Mouse (Mus musculus) adrenal gland, postnatal 10 days (tissue): ENCODE measurements around the gene Tmprss6. TPM values are rescaled to one million over a fixed set of nuclear protein-coding genes. Genes with fewer than 3 reads are reported as not detected.
A peak's percentile ranks its signal among the peaks of the same experiment; 100 is the strongest.

ENCODE experiments used
- DNase-seq: peaks from one replicate; pipeline ENCODE4 v3.0.0; 2021; ENCODE audit warnings: mixed read lengths
- total RNA-seq, 2 experiments: library from RNA; stranded (reverse); gene quantifications; 2 replicates each; pipeline ENCODE4 v1.2.3; 2021

The Tmprss6 gene
- total RNA-seq, 2 experiments from 2014 or later: 24.7 to 59.5 TPM

DNA sequence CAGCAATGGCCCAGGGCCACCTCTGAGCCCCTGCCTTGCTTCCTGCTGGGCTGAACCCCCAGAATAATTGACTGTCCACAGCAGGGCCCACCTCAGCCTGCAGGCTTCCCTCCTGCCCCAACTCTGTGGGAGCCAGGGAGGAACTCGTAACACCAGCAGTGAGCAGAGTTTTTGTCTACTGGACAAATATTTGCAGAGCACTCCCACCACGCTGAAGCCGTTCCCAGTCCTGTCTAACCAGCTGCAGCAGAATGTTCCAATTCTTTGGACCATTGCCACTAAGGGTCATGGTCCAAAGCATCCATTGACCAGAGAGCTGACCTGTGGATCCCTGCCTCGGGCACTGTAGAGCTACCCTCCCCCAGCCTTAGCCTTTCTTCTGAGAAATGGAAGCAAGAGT lies 51.5 kb downstream of the Tmprss6 start:
- DNase-seq: no peak

DNA sequence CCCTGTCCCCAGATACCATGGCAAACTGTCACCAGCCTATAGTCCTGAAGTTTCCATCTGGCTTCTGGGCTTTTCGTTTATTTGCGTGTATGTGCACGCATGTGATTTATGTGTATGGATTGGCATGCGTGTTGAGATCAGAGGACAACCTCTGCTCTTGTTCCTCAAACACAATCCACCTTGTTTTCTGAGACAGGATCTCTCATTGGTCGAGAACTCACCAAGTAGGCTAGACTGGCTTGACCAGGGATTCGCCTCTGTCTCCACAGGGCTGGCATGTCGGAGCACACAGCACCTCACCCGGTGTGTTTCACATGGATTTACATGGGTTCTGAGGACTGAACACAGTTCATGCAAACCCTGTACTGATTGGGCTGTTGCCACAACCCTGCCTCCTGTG lies 54.3 kb downstream of the Tmprss6 start:
- no peak for DNase-seq

DNA sequence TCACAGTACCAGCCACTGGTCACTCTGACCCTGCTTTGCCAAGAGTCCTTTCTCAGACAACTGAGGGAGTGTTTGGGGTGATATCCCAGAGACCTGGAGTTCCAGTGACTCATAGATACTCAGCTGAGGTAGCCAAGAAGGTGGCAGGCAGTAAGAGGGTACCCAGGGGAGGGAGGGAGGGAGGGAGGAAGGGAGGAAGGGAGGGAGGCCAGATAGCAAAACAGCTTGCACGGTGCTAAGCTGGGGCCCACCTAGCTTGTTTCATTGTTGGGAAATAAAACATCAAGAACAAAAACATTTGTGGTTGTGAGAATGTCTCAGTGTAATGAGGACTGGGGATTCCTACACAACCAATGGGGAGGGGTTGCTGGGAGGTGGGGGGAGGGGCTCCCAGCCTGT lies 54.7 kb downstream of the Tmprss6 start:
- DNase-seq: no peak

DNA sequence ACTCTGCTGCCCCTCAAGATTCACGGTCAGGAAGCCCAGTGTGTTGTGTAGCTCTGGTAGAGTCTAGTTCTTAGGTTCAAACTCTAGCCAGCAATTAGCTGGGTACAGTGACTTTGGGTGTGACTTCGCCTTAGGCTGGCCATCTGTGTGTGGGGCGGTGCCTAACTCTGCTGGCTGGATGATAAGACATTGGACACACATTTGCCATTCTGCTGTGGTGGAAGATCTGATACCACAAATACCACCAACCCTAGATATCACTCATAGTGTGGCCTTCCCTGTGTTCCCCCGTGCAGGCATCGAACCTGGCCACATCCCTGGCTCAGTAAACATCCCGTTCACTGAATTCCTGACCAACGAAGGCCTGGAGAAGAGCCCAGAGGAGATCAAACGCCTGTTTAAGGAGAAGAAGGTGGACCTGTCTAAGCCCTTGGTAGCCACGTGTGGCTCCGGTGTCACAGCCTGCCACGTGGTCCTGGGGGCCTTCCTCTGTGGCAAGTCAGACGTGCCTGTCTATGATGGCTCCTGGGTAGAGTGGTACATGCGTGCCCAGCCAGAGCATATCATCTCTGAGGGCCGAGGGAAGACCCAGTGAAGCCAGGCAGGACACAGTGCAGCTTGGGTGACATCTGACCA lies 55.2 kb downstream of the Tmprss6 start:
- no peak for DNase-seq

DNA sequence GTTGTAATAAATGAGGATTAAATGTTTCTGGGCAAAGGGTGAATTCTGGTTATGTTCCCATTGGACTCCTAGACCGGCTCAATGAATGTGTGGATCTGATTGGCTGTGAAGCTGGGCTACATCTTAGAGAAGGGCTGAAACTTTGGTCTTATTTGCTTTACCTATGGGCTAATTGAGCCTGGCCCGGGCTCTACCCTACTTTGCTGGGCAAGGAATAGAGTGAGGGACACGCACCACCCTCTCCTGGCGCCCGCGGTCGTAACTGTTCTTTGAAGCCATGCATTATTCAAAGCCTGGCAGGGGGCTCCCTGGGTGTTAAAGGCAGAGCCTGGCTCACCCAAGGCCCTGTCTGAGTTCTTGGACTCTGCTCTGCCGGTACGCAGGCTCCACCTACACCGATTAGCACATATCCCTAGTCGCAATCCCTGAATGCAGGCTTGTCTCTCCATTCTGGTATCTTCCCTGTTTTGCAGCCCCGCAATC lies 58.8 kb downstream of the Tmprss6 start:
- DNase-seq: no peak

DNA sequence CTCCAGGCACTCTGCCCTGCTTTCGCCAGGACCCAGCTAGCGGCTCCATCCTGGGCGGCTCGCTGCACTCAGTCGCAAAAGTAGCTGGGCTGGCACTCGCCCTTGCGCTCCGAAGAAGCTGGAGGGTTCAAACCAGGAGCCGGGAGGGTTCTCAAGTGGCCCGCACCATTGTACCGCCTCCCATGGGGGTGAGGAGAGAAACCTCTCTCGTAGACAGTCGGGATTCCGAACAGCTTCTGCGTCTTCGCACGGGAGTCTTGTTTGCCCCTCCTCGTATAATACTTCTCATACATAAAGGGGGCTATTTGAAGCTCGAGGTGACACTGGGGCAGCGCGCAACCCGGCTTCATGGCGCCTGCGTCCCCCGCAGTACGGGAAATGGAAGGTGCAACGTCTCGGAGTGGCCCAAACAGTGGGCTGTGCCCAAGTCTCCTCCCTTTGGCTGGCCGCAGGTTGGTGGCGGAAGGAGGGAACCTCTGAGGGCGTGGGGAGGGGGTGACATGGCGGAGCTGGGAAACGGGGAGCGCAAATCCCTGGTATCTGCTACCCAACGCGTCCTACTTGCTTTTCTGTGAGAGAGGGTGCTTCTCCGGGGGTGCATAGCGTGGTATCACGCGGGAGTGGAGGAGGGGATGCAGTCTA lies 62.0 kb downstream of the Tmprss6 start, which contains the start of gene Mpst:
Gene Mpst (plus strand): TSS at position 124 of the 642 bp plus-strand sequence.
- peak; percentile 92 for DNase-seq

DNA sequence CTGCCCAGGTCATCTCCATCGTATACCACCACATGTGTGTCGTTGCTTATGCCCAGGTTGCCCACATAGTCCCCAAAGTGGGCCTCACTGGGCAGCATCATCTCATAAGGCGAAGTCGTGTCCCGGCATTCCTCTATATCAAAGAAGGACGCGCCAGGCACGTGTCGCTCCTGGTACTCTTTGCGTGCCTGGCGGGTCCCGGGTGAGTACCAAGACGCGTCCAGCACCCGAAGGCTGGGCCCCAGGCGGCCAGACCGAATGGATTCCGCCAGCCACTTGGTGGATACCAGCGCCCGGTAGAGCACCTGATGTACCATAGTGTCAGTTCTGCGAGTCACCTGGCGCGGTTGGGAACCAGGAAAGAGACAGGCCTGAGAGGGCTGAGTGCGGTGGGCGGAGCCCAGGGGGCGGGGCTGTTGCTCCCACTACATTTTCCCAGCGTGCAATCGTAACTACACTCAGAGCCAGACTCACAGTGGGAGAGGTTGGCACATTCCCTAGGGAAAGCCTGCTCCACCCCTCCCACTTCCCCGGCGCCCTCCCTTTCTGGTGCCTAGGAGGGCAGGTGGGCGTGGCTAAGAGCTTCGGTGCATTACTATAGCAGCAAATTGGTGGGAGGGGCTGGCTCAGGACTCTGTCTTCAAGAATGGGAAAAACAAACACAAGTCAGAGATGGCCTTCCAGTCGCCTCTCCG lies 62.8 kb downstream of the Tmprss6 start, which contains the start of gene Tst:
Gene Tst (minus strand): TSS at position 391 of the 695 bp plus-strand sequence.
- peak; percentile 96 for DNase-seq

DNA sequence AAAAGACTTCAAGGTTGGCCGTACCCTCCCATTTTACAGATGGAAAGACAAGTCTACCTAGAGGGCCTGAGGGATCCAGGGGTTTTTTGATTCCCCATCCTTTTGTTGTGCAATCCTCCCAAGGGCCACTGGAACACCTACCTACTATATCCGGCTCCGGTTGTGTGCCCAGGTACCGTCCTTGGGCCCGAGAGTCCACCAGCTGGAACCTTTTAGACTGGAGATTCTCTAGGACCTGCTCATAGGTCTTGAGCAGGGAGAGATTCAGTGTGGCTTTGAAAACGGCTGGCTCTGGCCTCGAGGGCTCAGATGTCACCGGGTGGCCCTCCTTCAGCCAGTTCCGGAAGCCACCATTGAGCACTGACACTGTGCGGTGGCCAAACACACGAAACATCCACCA lies 63.3 kb downstream of the Tmprss6 start:
- DNase-seq: no peak

DNA sequence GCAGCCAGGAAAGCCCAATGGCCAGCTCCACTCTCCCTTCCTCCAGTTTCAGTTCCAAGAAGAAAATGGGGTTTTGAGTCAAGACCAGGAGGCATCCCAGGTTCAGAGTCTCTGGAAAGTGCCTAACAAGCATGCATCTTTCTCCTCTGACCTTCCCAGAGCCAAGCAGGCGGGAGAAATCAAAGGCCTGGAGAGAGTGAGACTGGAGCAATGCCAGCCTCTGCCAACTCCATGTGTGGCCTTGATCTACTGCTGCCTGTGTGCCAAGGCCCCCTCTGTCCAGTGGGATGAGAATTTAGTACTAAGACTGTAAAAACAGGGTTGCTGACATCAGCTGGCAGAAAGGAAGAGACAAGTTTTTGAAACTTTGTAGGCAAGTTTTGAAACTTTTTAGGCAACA lies 64.5 kb downstream of the Tmprss6 start:
- DNase-seq: peak; percentile 91

DNA sequence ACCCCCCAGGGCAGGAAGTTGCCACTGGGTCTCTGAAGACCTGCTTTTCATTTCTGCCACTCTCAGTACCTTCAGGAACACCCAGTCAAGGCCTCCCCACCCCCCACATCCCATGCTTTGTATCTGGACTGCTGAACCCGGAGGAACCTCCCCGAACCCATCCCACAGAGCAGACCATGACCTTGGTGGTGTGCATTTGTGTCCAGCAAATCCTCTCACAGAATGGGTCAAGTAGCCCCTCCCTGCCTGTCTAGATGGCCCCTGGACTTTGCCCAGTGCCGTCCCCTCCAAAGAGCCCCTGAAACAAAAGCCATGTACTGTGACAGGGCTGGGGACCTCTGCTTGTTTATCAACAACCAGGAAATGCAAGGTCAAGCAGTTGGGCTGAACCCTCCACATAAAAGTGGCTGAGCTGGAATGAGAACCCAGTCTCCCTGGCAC lies 65.1 kb downstream of the Tmprss6 start:
- DNase-seq: peak; percentile 85

DNA sequence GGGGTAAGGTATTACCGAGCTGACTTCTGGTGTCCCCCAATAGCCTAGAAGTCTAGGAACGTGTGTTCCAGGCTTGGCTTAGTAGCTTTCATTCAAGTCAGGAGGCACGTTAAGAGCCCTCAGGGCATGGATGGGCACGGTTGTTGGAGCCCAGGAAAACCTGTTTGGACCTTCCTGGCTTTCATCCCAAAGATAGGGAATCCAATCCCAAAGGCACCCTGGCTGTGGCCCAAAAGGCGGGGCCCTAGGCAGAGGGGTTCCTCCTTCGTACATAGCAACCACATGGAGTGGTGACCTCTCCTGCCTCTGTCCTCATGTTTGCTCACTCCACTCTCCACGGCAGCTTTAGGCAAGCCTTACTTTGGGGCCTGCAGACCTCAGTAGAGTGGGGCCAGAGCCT lies 66.0 kb downstream of the Tmprss6 start:
- peak; percentile 90 for DNase-seq

DNA sequence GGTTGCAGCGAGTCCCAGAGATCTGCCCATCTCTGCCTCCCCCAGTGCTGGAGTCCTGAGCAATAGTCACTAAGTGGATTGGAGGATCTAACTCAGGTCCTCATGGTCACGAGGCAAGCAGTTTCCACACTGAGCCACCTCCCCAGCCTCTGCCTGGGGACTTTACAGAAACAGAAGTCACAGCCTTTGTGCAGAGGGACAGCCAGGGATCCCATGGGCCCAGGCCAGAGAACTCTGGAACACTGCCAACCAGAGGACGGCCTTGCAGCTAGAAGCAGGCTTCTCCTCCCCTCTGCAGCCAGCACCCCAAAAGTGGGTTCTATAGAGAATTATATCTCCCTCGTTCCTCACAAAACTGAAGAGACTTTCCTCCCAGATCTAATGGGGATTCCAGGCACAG lies 66.5 kb downstream of the Tmprss6 start:
- peak; percentile 94 for DNase-seq

DNA sequence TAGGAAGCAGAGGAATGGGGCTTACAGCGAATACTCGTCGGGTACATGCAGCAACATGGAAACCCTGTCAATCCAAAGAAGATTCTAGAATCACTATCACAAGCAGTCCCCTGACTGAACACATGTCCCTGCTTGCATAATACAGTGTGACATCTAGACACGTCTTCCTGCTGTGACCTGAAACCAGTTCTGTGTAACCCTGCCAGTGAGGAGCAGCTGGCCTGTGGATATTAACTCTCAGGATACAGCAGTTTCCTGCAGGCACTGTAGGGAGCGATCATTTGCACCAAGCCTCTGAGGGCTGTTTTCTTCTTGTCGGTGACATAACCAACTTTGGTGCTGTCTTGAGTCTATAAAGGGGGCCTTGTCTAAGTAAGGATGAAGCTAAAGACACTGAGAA lies 67.1 kb downstream of the Tmprss6 start:
- no peak for DNase-seq

DNA sequence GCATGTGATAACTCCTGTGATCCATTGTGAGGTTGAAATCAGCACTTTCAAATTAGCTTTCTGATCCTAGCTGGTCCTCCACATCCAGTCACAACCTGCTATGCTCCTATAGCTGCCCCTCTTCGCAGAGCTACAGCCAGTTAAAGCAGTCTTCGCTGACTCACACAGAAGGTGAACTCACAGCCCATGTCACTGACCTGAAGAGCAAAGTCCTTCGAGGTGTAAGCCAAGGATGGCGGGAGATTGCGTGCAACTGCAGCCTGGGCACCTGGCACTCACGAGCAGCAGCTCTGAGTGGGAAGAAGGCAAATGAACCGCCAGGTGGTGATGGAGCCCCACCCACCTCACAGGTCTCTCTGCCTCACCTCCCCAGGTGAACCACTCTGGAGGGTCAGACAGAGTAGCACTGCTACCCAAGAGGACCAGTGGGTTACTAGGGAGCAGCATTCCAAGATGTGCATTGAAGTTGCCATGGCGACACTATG lies 72.9 kb downstream of the Tmprss6 start, which contains the start of gene Tex33:
Gene Tex33 (minus strand): TSS at position 435 of the 485 bp plus-strand sequence.
- DNase-seq: no peak

DNA sequence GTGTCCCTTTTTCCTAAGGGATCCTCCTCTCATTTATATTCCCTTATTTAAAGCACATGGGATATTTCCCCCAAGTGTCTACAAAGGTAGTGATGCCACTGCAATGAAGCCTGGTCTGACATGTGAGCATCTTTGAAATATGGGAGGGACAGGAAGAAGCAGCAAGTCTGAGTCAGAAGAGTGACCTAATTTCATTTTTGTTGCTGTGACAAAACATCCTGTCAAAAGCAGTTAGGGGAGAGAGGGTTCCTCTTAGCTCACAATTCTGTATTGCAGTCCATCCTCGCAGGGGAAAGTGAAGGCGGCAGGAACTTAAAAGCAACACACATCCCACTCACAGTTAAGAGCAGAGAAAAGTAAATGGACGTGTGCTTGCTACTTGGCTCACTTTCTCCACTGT lies 77.6 kb downstream of the Tmprss6 start:
- DNase-seq: no peak

Other genes with a start within 250 kb of the Tmprss6 start
- gene Ncf4, start 223.8 kb downstream of the Tmprss6 start, total RNA-seq: 1 to 10 TPM; 4.1 to 6.3 TPM
- gene Csf2rb2, start 162.9 kb downstream of the Tmprss6 start, total RNA-seq: 1 to 10 TPM; 5.8 to 6.3 TPM
- gene Csf2rb, start 142.9 kb downstream of the Tmprss6 start, total RNA-seq: 10 to 100 TPM; 18.4 to 20.1 TPM
- not detected for gene Tex33, start 72.7 kb downstream of the Tmprss6 start, total RNA-seq
- gene Tst, start 62.7 kb downstream of the Tmprss6 start, total RNA-seq: 100 to 1,000 TPM; 179 to 204 TPM
- 10 to 100 TPM; 49.1 to 52.0 TPM for gene Mpst, start 62.2 kb downstream of the Tmprss6 start, total RNA-seq
- 10 to 100 TPM; 85.2 to 94.8 TPM for gene Kctd17, start 40.1 kb downstream of the Tmprss6 start, total RNA-seq
- gene Il2rb, start 26.6 kb upstream of the Tmprss6 start, total RNA-seq: 1 to 10 TPM; 1.9 TPM
- 10 to 100 TPM; 58.9 to 63.4 TPM for gene C1qtnf6, start 62.8 kb upstream of the Tmprss6 start, total RNA-seq
- under 1 TPM; 0.39 to 0.42 TPM for gene Sstr3, start 76.1 kb upstream of the Tmprss6 start, total RNA-seq
- 10 to 100 TPM; 21.3 to 27.1 TPM for gene Rac2, start 104.1 kb upstream of the Tmprss6 start, total RNA-seq
- 1 to 10 TPM; 7.0 to 9.9 TPM for gene Cyth4, start 128.4 kb upstream of the Tmprss6 start, total RNA-seq